Mouse (Mus musculus) lung, adult 2 months (tissue): ENCODE results near the gene Rab39b. TPM values are rescaled to one million over a fixed set of nuclear protein-coding genes. Genes with fewer than 3 reads are reported as not detected.

Source experiments
- DNase-seq: peaks from one replicate; pipeline ENCODE4 v3.0.0; 2022
- H3K4me1 ChIP-seq: fragments of 200-500 bp; 2 replicates; pipeline ENCODE4 v1.6.1; 2011; ENCODE audit warnings: low read length; ENCODE audit not compliant: control insufficient read depth, insufficient read depth
- H3K4me3 ChIP-seq: fragments of 200-500 bp; replicated peaks from 2 replicates; pipeline ENCODE3; 2011; ENCODE audit warnings: low read depth, mild to moderate bottlenecking, control low read depth, low read length; ENCODE audit errors: extremely low read depth
- CTCF ChIP-seq: fragments of 200-500 bp; IDR thresholded peaks from 2 replicates; pipeline ENCODE4 v1.5.1; 2011; ENCODE audit warnings: mild to moderate bottlenecking, low read length, control low read depth; ENCODE audit not compliant: insufficient read depth
- POLR2A ChIP-seq: fragments of 200-500 bp; IDR thresholded peaks from 2 replicates; pipeline ENCODE4 v1.6.1; 2011; ENCODE audit warnings: low read depth, mild to moderate bottlenecking, control low read depth, low read length, borderline replicate concordance; ENCODE audit errors: extremely low read depth
- WGBS: fragments of 180-500 bp; shearing (Covaris S2); methylation state at CpG from one replicate; pipeline ENCODE4 v1.1.7; 2018; 5-methylcytosine and 5-hydroxymethylcytosine counted together
- polyA plus RNA-seq: library from polyadenylated mRNA; depleted of rRNA; stranded (reverse); fragments of >200 nt; gene quantifications from 2 replicates; pipeline ENCODE4 v1.2.3, GENCODE M21; 2012; rRNA removed

Rab39b gene
- 0.16 and 0.20 TPM in 2 replicates for polyA plus RNA-seq

DNA sequence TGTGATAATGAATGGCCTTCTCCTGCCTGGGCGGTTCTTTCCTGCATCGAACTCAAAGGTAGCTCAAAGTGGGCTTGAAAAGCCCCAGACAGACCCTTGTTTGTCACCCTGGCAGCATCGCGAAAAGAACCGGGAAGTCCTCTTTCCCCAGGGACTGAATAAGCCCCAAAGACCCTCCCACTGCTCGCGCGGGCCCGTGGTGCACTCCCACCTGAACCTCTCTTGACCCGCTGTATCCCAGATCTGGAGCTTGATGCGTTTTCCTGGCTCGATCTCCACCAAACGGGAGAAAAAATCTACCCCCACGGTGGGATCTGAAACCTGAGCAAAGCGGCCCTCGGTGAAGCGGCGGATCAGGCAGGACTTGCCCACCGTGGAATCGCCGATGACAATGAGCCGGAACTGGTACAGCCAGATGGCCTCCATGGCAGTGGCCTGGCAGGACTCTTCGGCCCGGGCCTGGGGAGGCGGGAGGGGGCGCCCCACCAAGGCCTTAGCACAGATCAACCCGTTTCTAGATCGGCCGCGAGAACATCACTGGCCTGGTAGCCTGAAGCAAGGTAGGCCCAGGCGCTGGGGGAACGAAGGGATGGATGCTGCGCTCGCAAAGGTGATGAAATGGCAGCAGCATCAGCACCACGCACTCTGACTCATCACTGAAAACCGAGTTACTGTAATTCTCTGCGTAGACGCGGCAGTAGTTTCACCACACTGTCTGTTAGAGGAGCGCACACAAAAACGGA is at the start of gene Rab39b:
Gene Rab39b, minus strand, starts transcription at position 650 of the 743 bp plus-strand sequence.
- TF ChIP-seq CTCF (no peak), POLR2A (no peak)
- no peaks in the 10 kb centered on the region for H3K4me1 ChIP-seq
- peak; percentile 3 for DNase-seq
- WGBS, result 24% methylated on average over 41 of the region's 41 CpGs
- peak within 1 kb of the TSS; percentile 49 for H3K4me3 ChIP-seq

DNA sequence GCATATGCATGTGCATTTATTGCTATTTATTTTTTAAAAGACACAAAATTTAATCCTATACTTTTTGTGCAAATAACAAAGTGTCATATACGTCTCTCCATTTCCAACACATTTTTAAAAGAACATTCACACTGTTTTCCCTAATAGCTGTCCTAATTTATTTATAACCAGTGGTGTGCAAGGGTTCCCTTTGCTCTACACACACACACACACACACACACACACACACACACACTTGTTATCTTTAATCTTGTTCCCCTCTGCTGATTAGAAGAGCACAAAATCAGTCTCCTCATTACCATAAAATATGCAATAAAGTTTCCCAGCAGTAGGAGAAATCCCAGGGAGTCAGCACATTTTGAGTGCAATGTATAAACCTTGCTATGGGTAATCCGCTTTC is 508 bp upstream of the Rab39b start:
- TF ChIP-seq POLR2A (no peak), CTCF (no peak)
- DNase-seq, result no peak
- H3K4me1 ChIP-seq, result no peaks in the 10 kb centered on the region
- WGBS, result 85% methylated on average over 2 of the region's 2 CpGs
- no peak overlapping the region for H3K4me3 ChIP-seq

Other genes starting within 250 kb of the Rab39b start
- 3.9 and 8.1 TPM in 2 replicates for gene Fundc2, start 195.8 kb downstream of the Rab39b start, polyA plus RNA-seq
- 0.34 and 0.54 TPM in 2 replicates for gene F8, start 195.6 kb downstream of the Rab39b start, polyA plus RNA-seq
- gene Cmc4, start 161.6 kb downstream of the Rab39b start, polyA plus RNA-seq, result 2.5 and 4.2 TPM in 2 replicates
- gene Mtcp1, start 161.6 kb downstream of the Rab39b start, polyA plus RNA-seq, result 3.8 and 5.6 TPM in 2 replicates
- gene Brcc3, start 161.6 kb downstream of the Rab39b start, polyA plus RNA-seq, result 3.8 and 6.1 TPM in 2 replicates
- 1.7 and 5.0 TPM in 2 replicates for gene Vbp1, start 63.9 kb downstream of the Rab39b start, polyA plus RNA-seq